Mouse (Mus musculus) brain, embryonic 14.5 days (tissue): ENCODE measurements around the gene Lsm12.

Experiments
- CTCF ChIP-seq: fragments of 200-500 bp; IDR thresholded peaks from 2 replicates; pipeline ENCODE4 v1.5.1; 2012; ENCODE audit warnings: inconsistent platforms, mild to moderate bottlenecking, moderate library complexity, borderline replicate concordance; ENCODE audit not compliant: insufficient read depth, insufficient read length; ENCODE audit errors: extremely low read depth
- POLR2A ChIP-seq: fragments of 200-500 bp; IDR thresholded peaks from 2 replicates; pipeline ENCODE4 v1.6.1; 2012; ENCODE audit warnings: mild to moderate bottlenecking, inconsistent platforms, borderline replicate concordance; ENCODE audit not compliant: poor library complexity, insufficient read depth, insufficient read length, severe bottlenecking; ENCODE audit errors: extremely low read depth

- TF ChIP-seq POLR2A, result no peak
- TF ChIP-seq CTCF, result no peak
Observed at GRCm38 (mm10) chr11:102184253-102184645, 847 bp downstream of the Lsm12 start.
